Mouse (Mus musculus) CH12.LX (cell line): ENCODE measurements at regions not wholly inside any gene's neighbourhood (a gene's known extent, or its start where the extent isn't known, plus 50 kb on each side); places are given as distances from the start of the nearest gene placed in this dataset.

Experiments used
- DNase-seq: peaks from one replicate; pipeline ENCODE4 v3.0.0-alpha.2; 2013; ENCODE audit errors: extremely low read depth
- H3K27ac ChIP-seq: 2 replicates; pipeline ENCODE4 v1.5.1; 2012; ENCODE audit warnings: low read depth, mild to moderate bottlenecking, control low read depth, moderate library complexity; ENCODE audit not compliant: insufficient read depth
- H3K27me3 ChIP-seq: replicated peaks from 2 replicates; pipeline ENCODE3; 2012; ENCODE audit warnings: inconsistent platforms
- H3K36me3 ChIP-seq, 2 experiments: replicated peaks in 1 of 2; 2 replicates each; pipeline versions ENCODE3 to v1.6.1; 2012; ENCODE audit warnings: inconsistent platforms in 1 of 2, low read length in 1 of 2, mild to moderate bottlenecking in 1 of 2, mixed read lengths in 1 of 2, moderate library complexity in 1 of 2; ENCODE audit not compliant: control insufficient read depth in 1 of 2, insufficient read depth in 1 of 2
- H3K4me1 ChIP-seq, 2 experiments: 2 replicates each; pipeline ENCODE4 v1.6.1; 2012; ENCODE audit warnings: inconsistent platforms in 1 of 2, moderate library complexity in 1 of 2; ENCODE audit not compliant: insufficient read depth in 2 of 2, control insufficient read depth in 1 of 2
- H3K4me2 ChIP-seq: 2 replicates; pipeline ENCODE4 v1.6.1; 2012; ENCODE audit warnings: low read depth, mild to moderate bottlenecking, control low read depth; ENCODE audit not compliant: poor library complexity, insufficient read depth, severe bottlenecking
- H3K4me3 ChIP-seq, 3 experiments: fragments of 150-350 bp in 1 of 3; sonication (generic) in 1 of 3; replicated peaks in 1 of 3; 2 replicates each; pipeline versions ENCODE3 to v1.5.1; 2011 to 2012; ENCODE audit warnings: low read depth in 2 of 3, low read length in 2 of 3, mild to moderate bottlenecking in 2 of 3, moderate library complexity in 2 of 3, control low read depth in 1 of 3, improper control_type of control experiment in 1 of 3, inconsistent platforms in 1 of 3, mixed read lengths in 1 of 3; ENCODE audit not compliant: poor library complexity in 1 of 3
- H3K79me2 ChIP-seq: replicated peaks from 2 replicates; pipeline ENCODE4 v1.6.1; 2012; ENCODE audit warnings: mild to moderate bottlenecking, moderate library complexity; ENCODE audit not compliant: control insufficient read depth, poor library complexity, insufficient read depth, severe bottlenecking; ENCODE audit errors: extremely low read depth
- H3K9ac ChIP-seq: 2 replicates; pipeline ENCODE4 v1.6.1; 2012; ENCODE audit warnings: low read depth, mild to moderate bottlenecking, control low read depth, moderate library complexity; ENCODE audit not compliant: insufficient read depth
- H3K9me3 ChIP-seq: replicated peaks from 2 replicates; pipeline ENCODE3; 2012; ENCODE audit warnings: low read length, inconsistent platforms, mixed read lengths
- BHLHE40 ChIP-seq: IDR thresholded peaks from 2 replicates; pipeline ENCODE4 v1.6.1; 2011; ENCODE audit warnings: mild to moderate bottlenecking, low read depth, low read length, improper control_type of control experiment
- CHD2 ChIP-seq: IDR thresholded peaks from 2 replicates; pipeline ENCODE4 v1.6.1; 2011; ENCODE audit warnings: low read length, improper control_type of control experiment
- CTCF ChIP-seq, 2 experiments: IDR thresholded peaks in 1 of 2; conservative IDR thresholded peaks in 1 of 2; 2 replicates each; pipeline ENCODE4 v1.5.1; 2011 to 2012; ENCODE audit warnings: low read depth in 2 of 2, low read length in 2 of 2, improper control_type of control experiment in 1 of 2, inconsistent platforms in 1 of 2, mild to moderate bottlenecking in 1 of 2, moderate library complexity in 1 of 2
- E2F4 ChIP-seq: IDR thresholded peaks from 2 replicates; pipeline ENCODE4 v1.6.1; 2011; ENCODE audit warnings: low read depth, low read length, improper control_type of control experiment; ENCODE audit not compliant: insufficient replicate concordance
- EP300 ChIP-seq: IDR thresholded peaks from 2 replicates; pipeline ENCODE4 v1.6.1; 2011; ENCODE audit warnings: low read length, improper control_type of control experiment
- ETS1 ChIP-seq: conservative IDR thresholded peaks from 2 replicates; pipeline ENCODE4 v1.6.1; 2012; ENCODE audit warnings: low read depth, mild to moderate bottlenecking, inconsistent platforms, low read length, improper control_type of control experiment, moderate library complexity
- GABPA ChIP-seq: IDR thresholded peaks from 2 replicates; pipeline ENCODE4 v1.6.1; 2012; ENCODE audit warnings: low read depth, low read length, improper control_type of control experiment, inconsistent platforms; ENCODE audit not compliant: insufficient replicate concordance
- IRF4 ChIP-seq: IDR thresholded peaks from 2 replicates; pipeline ENCODE4 v1.6.1; 2014; ENCODE audit warnings: low read depth, mild to moderate bottlenecking, inconsistent platforms, low read length, improper control_type of control experiment
- JUN ChIP-seq: IDR thresholded peaks from 2 replicates; pipeline ENCODE4 v1.6.1; 2011; ENCODE audit warnings: low read depth, mild to moderate bottlenecking, low read length, improper control_type of control experiment, moderate library complexity; ENCODE audit not compliant: insufficient read depth
- JUND ChIP-seq: conservative IDR thresholded peaks from 2 replicates; pipeline ENCODE4 v1.6.1; 2011; ENCODE audit warnings: low read depth, low read length, improper control_type of control experiment
- MAX ChIP-seq: IDR thresholded peaks from 2 replicates; pipeline ENCODE4 v1.6.1; 2011; ENCODE audit warnings: low read length, improper control_type of control experiment
- MEF2A ChIP-seq: IDR thresholded peaks from 2 replicates; pipeline ENCODE4 v1.6.1; 2014; ENCODE audit warnings: low read depth, mild to moderate bottlenecking, inconsistent platforms, low read length, improper control_type of control experiment, borderline replicate concordance
- NELFE ChIP-seq: IDR thresholded peaks from 2 replicates; pipeline ENCODE4 v1.6.1; 2011; ENCODE audit warnings: low read depth, low read length, improper control_type of control experiment
- NRF1 ChIP-seq: IDR thresholded peaks from 2 replicates; pipeline ENCODE4 v1.6.1; 2014; ENCODE audit warnings: low read depth, mild to moderate bottlenecking, inconsistent platforms, low read length, improper control_type of control experiment, moderate library complexity
- POLR2A ChIP-seq: IDR thresholded peaks from 2 replicates; pipeline ENCODE4 v1.6.1; 2011; ENCODE audit warnings: low read depth, mild to moderate bottlenecking, improper control_type of control experiment, low read length
- RAD21 ChIP-seq: IDR thresholded peaks from 2 replicates; pipeline ENCODE4 v1.6.1; 2011; ENCODE audit warnings: low read depth, mild to moderate bottlenecking, low read length, improper control_type of control experiment, moderate library complexity
- RCOR1 ChIP-seq: conservative IDR thresholded peaks from 2 replicates; pipeline ENCODE4 v1.6.1; 2012; ENCODE audit warnings: low read depth, mild to moderate bottlenecking, inconsistent platforms, low read length, improper control_type of control experiment
- TBP ChIP-seq: conservative IDR thresholded peaks from 2 replicates; pipeline ENCODE4 v1.6.1; 2011; ENCODE audit warnings: low read depth, low read length, improper control_type of control experiment
- TCF12 ChIP-seq: IDR thresholded peaks from 2 replicates; pipeline ENCODE4 v1.6.1; 2014; ENCODE audit warnings: low read depth, mild to moderate bottlenecking, inconsistent platforms, low read length, improper control_type of control experiment
- UBTF ChIP-seq: IDR thresholded peaks from 2 replicates; pipeline ENCODE4 v1.6.1; 2012; ENCODE audit warnings: low read depth, mild to moderate bottlenecking, inconsistent platforms, low read length, improper control_type of control experiment, moderate library complexity
- USF1 ChIP-seq: IDR thresholded peaks from 2 replicates; pipeline ENCODE4 v1.6.1; 2014; ENCODE audit warnings: low read depth, mild to moderate bottlenecking, inconsistent platforms, low read length, improper control_type of control experiment
- USF2 ChIP-seq: conservative IDR thresholded peaks from 2 replicates; pipeline ENCODE4 v1.6.1; 2011; ENCODE audit warnings: low read depth, low read length, improper control_type of control experiment
- ZKSCAN1 ChIP-seq: IDR thresholded peaks from 2 replicates; pipeline ENCODE4 v1.6.1; 2012; ENCODE audit warnings: low read depth, inconsistent platforms, low read length, improper control_type of control experiment, borderline replicate concordance
- ZMIZ1 ChIP-seq: IDR thresholded peaks from 2 replicates; pipeline ENCODE4 v1.6.1; 2012; ENCODE audit warnings: low read depth, mild to moderate bottlenecking, inconsistent platforms, low read length, improper control_type of control experiment
- ZNF384 ChIP-seq: IDR thresholded peaks from 2 replicates; pipeline ENCODE4 v1.6.1; 2012; ENCODE audit warnings: low read depth, low read length, improper control_type of control experiment, inconsistent platforms
- dilution Hi-C: fragments of 300-500 bp; cut with MboI; formaldehyde crosslinking; loops from 2 replicates; pipeline ENCODE4 v1.14.3; 2020; ENCODE audit warnings: low sequenced_read_pairs; ENCODE audit not compliant: extremely low pct_unique_long_range_greater_than_20kb, extremely low pct_ligation_motif_present
- in situ Hi-C: fragments of 300-500 bp; cut with MboI; formaldehyde crosslinking; loops from 3 replicates; pipeline ENCODE4 v1.14.3; 2019; ENCODE audit warnings: low sequenced_read_pairs, low pct_ligation_motif_present, low pct_unique_long_range_greater_than_20kb, mixed read lengths

DNA sequence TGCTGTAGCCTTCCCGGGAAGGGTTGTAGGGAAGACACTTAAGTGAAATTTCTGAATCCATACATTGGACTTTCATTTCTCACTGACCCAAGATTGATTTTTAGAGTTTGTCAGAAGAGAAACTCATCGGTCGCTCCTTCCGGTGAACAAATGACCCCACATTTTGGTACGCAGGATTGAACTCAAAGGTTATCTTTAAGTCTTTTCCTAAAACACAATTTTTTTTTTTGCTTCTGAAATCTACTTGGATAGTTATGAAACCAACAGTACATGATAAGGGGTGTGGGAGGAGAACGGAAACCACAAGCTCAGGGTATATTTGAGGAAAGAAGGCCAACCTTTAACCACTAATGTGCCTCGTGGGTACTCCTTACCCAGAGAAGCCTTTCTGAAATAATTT lies 324.3 kb upstream of the Nr2f2 start:
- H3K27me3 ChIP-seq = no peaks in the 10 kb centered on the region
- no peaks in the 10 kb centered on the region for H3K79me2 ChIP-seq
- no peaks in the 10 kb centered on the region for H3K4me1 ChIP-seq
- H3K4me3 ChIP-seq = no peak overlapping the region
- no peak overlapping the region for H3K9ac ChIP-seq
- peaks cover 61% of the 10 kb centered on the region for H3K9me3 ChIP-seq
- no peak overlapping the region for H3K27ac ChIP-seq
- dilution Hi-C loops = no loop called here
- H3K4me2 ChIP-seq = no peak overlapping the region
- TF ChIP-seq TCF12 = no peak
- no peak for TF ChIP-seq ZMIZ1
- TF ChIP-seq CHD2 = no peak
- no peak for TF ChIP-seq JUN
- TF ChIP-seq CTCF (conservative IDR thresholded peaks at IDR 0.05 in 1 of 2, IDR thresholded peaks at IDR 0.05 in 1 of 2; ENCODE audit: low read depth in 2 of 2, low read length in 2 of 2) = no peak
- TF ChIP-seq E2F4 = no peak
- TF ChIP-seq GABPA = no peak
- no peak for TF ChIP-seq ZNF384
- TF ChIP-seq NRF1 = no peak
- TF ChIP-seq MEF2A = no peak
- no peak for TF ChIP-seq NELFE
- no peak for TF ChIP-seq EP300
- TF ChIP-seq USF1 = no peak
- TF ChIP-seq UBTF = no peak
- TF ChIP-seq RCOR1 = no peak
- H3K36me3 ChIP-seq = no peaks in the 10 kb centered on the region
- in situ Hi-C loops = no loop called here
- DNase-seq = no peak

DNA sequence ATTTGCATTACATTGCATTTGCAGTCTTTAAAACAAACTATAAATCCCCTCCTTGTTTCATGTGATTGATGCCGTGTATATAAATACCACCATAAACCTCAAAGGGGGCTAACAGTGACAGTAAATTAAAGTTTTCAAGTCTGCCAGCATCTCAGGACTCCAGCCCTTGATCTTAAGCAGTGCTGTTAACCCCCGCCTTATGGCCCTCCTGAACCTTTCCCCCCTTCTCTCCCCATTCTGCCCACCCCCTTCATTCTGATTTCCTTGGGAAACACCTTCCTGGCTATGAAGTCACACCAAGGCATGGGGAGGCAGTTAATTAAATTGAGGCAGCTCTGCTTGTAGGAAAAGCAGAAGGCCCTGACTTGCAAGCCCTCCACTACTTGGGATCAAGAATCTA lies 302.5 kb upstream of the Nr2f2 start:
- in situ Hi-C loops = no loop called here
- no peaks in the 10 kb centered on the region for H3K36me3 ChIP-seq
- H3K4me1 ChIP-seq = no peaks in the 10 kb centered on the region
- no peak overlapping the region for H3K4me3 ChIP-seq
- peaks cover 47% of the 10 kb centered on the region for H3K9me3 ChIP-seq
- H3K27ac ChIP-seq = no peak overlapping the region
- no peak overlapping the region for H3K4me2 ChIP-seq
- dilution Hi-C loops = no loop called here
- no peaks in the 10 kb centered on the region for H3K79me2 ChIP-seq
- H3K9ac ChIP-seq = no peak overlapping the region
- no peak for DNase-seq
- TF ChIP-seq RCOR1 (no peak), IRF4 (no peak), ETS1 (no peak), JUN (no peak), USF1 (no peak), POLR2A (no peak), TBP (no peak), USF2 (no peak), MEF2A (no peak), JUND (no peak), NRF1 (no peak), BHLHE40 (no peak), MAX (no peak), ZKSCAN1 (no peak), NELFE (no peak), CHD2 (no peak), RAD21 (no peak), E2F4 (no peak)
- H3K27me3 ChIP-seq = no peaks in the 10 kb centered on the region
